Mouse (Mus musculus) G1E (cell line): Measurements from ENCODE around the gene Ppdpf. TPM values are rescaled to one million over a fixed set of nuclear protein-coding genes. Genes with fewer than 3 reads are reported as not detected.

Source experiments
- ATAC-seq: 2 replicates; pipeline ENCODE4 v1.8.0; 2016; ENCODE audit warnings: mild to moderate bottlenecking; ENCODE audit not compliant: insufficient number of reproducible peaks, poor library complexity, low FRiP score, severe bottlenecking; ENCODE audit errors: extremely low read depth
- DNase-seq: peaks from one replicate; pipeline ENCODE4 v3.0.0; 2012; ENCODE audit warnings: low spot score
- H3K27me3 ChIP-seq: 2 replicates; pipeline ENCODE4 v1.6.1; 2012; ENCODE audit warnings: mild to moderate bottlenecking, low read length, inconsistent platforms; ENCODE audit not compliant: insufficient read depth
- H3K36me3 ChIP-seq: replicated peaks from 2 replicates; pipeline ENCODE3; 2012; ENCODE audit warnings: mild to moderate bottlenecking, inconsistent platforms
- H3K4me1 ChIP-seq: 2 replicates; pipeline ENCODE4 v1.6.1; 2012; ENCODE audit warnings: low read depth, low read length, inconsistent platforms, mixed read lengths; ENCODE audit not compliant: insufficient read depth
- H3K4me3 ChIP-seq: 2 replicates; pipeline ENCODE4 v1.5.1; 2012; ENCODE audit warnings: low read depth, mild to moderate bottlenecking, inconsistent platforms, low read length, moderate library complexity, mixed read lengths
- H3K9me3 ChIP-seq: replicated peaks from 2 replicates; pipeline ENCODE4 v1.6.1; 2012; ENCODE audit warnings: inconsistent platforms
- CTCF ChIP-seq: IDR thresholded peaks from 2 replicates; pipeline ENCODE4 v1.5.1; 2012; ENCODE audit warnings: low read depth, low read length, inconsistent platforms, mixed read lengths
- GATA1 ChIP-seq: IDR thresholded peaks from 2 replicates; pipeline ENCODE4 v1.6.1; 2012; ENCODE audit warnings: borderline replicate concordance, low read length, inconsistent platforms, mixed read lengths
- GATA2 ChIP-seq: IDR thresholded peaks from 2 replicates; pipeline ENCODE4 v1.6.1; 2012; ENCODE audit warnings: low read depth, low read length, inconsistent platforms, borderline replicate concordance
- POLR2AphosphoS5 ChIP-seq: IDR thresholded peaks from 2 replicates; pipeline ENCODE4 v1.6.1; 2012; ENCODE audit warnings: low read depth, low read length, inconsistent platforms; ENCODE audit not compliant: insufficient replicate concordance
- TAL1 ChIP-seq: conservative IDR thresholded peaks from 2 replicates; pipeline ENCODE4 v1.6.1; 2012; ENCODE audit warnings: low read depth, low read length, inconsistent platforms, mixed read lengths
- polyA plus RNA-seq: library from polyadenylated mRNA; stranded (reverse); fragments of >175 nt; gene quantifications from 2 replicates; pipeline ENCODE4 v1.2.3, GENCODE M21; 2012
- total RNA-seq, 2 experiments: library from RNA; stranded (forward) in 1 of 2; stranded (reverse) in 1 of 2; fragments of 200-1000 nt in 1 of 2; fragments of >200 nt in 1 of 2; fragmentation: Nextera tagmentation in 1 of 2; gene quantifications; 2 replicates each; pipeline ENCODE4 v1.2.3; 2014 to 2017

The Ppdpf gene
- total and polyA plus RNA-seq, 3 experiments = 74.0 to 148 (median 143) TPM

GRCm38 (mm10) chr2:181153837-181154236, 33.2 kb upstream of the Ppdpf start:
- TF ChIP-seq CTCF = peak; percentile 16; the same call in 1 of the 2 replicates
- no peak for TF ChIP-seq POLR2AphosphoS5
- no peak for TF ChIP-seq GATA2
- no peak for TF ChIP-seq TAL1
- no peak for TF ChIP-seq GATA1
- Histone ChIP-seq H3K36me3 (no peaks in the 10 kb centered on the region), H3K4me3 (no peak overlapping the region), H3K27me3 (peaks cover 13% of the 10 kb centered on the region; the same call in 1 of the 2 replicates), H3K4me1 (no peaks in the 10 kb centered on the region), H3K9me3 (no peaks in the 10 kb centered on the region)
- DNase-seq (no peak), ATAC-seq (no peak)

DNA sequence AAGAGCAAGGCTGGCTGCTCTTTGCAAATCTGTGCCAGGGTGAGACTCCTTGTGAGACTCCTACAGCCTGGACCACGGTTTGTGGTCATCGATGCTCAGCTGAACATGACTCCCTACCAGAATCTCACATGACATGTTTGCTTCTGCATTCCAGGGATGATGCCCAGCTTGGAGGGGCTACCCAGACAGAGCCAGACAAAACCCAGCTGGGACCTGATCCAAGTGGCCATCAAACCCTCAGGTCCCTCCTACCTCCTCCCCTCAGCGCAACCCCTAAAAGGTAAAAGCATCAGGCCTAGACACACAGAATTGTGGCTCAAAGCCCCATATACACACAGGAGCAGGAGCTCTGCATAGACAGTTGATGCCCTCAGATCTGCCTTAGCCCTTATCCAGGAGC, 32.7 kb upstream of the Ppdpf start:
- TF ChIP-seq TAL1 (no peak), POLR2AphosphoS5 (no peak), GATA2 (no peak), GATA1 (no peak)
- ATAC-seq = no peak

DNA sequence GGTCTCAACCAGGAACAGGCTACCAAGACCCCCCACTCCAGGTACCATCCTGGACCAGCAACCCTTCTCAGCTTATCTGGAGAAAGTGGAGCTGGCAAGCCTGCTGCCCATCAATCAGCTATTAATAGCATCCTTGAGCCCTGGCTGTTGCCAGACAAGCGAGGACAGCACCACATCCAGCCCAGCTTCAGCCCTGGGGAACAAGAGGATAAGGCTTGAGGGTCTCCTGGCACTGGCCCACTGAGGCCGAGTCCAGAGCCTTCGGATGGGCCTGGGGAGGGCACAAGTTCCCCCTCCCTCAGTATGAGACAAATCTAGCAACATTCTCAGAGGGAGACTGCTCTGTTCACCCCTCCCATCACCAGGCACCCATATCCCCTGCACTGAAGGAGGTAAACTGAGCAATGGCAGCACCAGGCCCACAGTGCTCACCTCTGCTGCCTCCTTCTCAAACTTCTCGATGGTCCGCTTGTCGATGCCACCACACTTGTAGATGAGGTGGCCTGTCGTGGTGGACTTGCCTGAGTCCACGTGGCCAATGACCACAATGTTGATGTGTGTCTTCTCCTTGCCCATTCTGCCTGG, 32.1 kb upstream of the Ppdpf start:
- peaks cover 13% of the 10 kb centered on the region; the same call in 1 of the 2 replicates for H3K27me3 ChIP-seq
- H3K4me3 ChIP-seq = no peak overlapping the region
- H3K36me3 ChIP-seq = no peaks in the 10 kb centered on the region
- no peaks in the 10 kb centered on the region for H3K4me1 ChIP-seq
- H3K9me3 ChIP-seq = no peaks in the 10 kb centered on the region
- DNase-seq (no peak), ATAC-seq (no peak)
- TF ChIP-seq POLR2AphosphoS5 = no peak
- no peak for TF ChIP-seq GATA2
- TF ChIP-seq GATA1 = no peak
- no peak for TF ChIP-seq TAL1
- no peak for TF ChIP-seq CTCF

More for the DNA sequence above, 32.7 kb upstream of the Ppdpf start:
- Histone ChIP-seq H3K27me3 (peaks cover 13% of the 10 kb centered on the region; the same call in 1 of the 2 replicates), H3K36me3 (no peaks in the 10 kb centered on the region), H3K4me3 (no peak overlapping the region), H3K9me3 (no peaks in the 10 kb centered on the region), H3K4me1 (no peaks in the 10 kb centered on the region)
- no peak for DNase-seq

GRCm38 (mm10) chr2:181155801-181156200, 31.2 kb upstream of the Ppdpf start:
- DNase-seq (no peak), ATAC-seq (no peak)
- no peak for TF ChIP-seq CTCF
- TF ChIP-seq TAL1 = no peak
- TF ChIP-seq GATA1 = no peak
- no peak for TF ChIP-seq GATA2
- TF ChIP-seq POLR2AphosphoS5 = no peak
- Histone ChIP-seq H3K4me3 (no peak overlapping the region), H3K36me3 (no peaks in the 10 kb centered on the region), H3K9me3 (no peaks in the 10 kb centered on the region), H3K27me3 (peaks cover 13% of the 10 kb centered on the region; the same call in 1 of the 2 replicates), H3K4me1 (no peaks in the 10 kb centered on the region)

DNA sequence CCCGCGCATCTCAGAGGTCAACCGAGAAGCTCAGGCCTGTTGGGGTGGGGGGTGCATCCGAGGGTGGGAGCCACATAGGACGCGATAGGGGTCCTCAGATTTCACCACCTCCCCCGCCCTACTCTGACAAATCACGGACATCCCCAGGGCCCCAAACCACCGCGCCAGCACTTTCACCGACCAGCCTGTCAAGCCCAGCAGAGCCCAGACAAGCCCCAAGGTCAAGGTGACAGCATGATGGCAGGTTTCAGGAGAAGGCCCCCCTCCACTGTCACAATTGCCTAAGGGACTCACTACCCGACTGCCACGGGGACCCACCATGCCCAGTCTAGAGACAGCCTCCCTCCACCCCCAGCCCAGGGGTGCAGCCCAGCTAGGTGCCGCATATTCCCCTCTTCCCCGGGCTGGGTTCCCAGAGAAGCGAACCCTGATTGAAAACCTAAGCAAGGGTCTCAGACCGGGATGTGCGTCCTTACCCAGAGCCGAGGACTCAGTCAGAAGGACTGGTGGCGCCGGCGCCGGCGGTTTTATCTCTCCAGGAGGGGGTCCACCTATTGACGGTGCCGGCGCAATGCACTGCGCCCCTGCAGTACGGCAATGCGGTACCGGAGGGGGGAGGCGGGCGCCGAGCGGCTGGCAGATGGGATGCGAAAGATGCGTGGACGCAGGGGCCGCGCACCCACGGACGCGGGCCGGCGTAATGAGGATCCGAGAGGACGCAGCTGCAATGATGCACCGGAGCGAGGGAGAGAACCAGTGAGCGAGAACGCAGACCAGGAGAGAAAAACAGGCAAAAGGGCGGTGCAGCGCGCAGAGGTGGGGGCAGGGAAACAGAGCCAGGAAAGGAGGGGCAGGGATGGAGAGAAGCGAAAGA, 30.6 kb upstream of the Ppdpf start, which contains the start of gene Eef1a2:
Eef1a2 (minus strand) TSS at position 767 of the 874 bp plus-strand sequence.
- peaks cover 13% of the 10 kb centered on the region; the same call in 1 of the 2 replicates for H3K27me3 ChIP-seq
- no peak within 1 kb of the TSS for H3K4me3 ChIP-seq
- no peaks in the 10 kb centered on the region for H3K4me1 ChIP-seq
- no peaks in the 10 kb centered on the region for H3K36me3 ChIP-seq
- no peaks in the 10 kb centered on the region for H3K9me3 ChIP-seq
- no peak for TF ChIP-seq GATA1
- TF ChIP-seq GATA2 = no peak
- TF ChIP-seq CTCF = no peak
- TF ChIP-seq TAL1 = no peak
- TF ChIP-seq POLR2AphosphoS5 = no peak
- DNase-seq (no peak), ATAC-seq (no peak)

- ATAC-seq (no peak), DNase-seq (no peak)
- peaks cover 13% of the 10 kb centered on the region; the same call in 1 of the 2 replicates for H3K27me3 ChIP-seq
- no peaks in the 10 kb centered on the region for H3K9me3 ChIP-seq
- TF ChIP-seq TAL1 (no peak), GATA2 (no peak), GATA1 (no peak), CTCF (no peak), POLR2AphosphoS5 (no peak)
- H3K36me3 ChIP-seq = no peaks in the 10 kb centered on the region
- H3K4me3 ChIP-seq = no peak overlapping the region
- H3K4me1 ChIP-seq = no peaks in the 10 kb centered on the region
Measured at GRCm38 (mm10) chr2:181157180-181157579, 29.9 kb upstream of the Ppdpf start.
